Mouse (Mus musculus) hindbrain, postnatal 0 days (tissue): ENCODE data around the gene Rab37. TPM values are rescaled to one million over a fixed set of nuclear protein-coding genes. Genes with fewer than 3 reads are reported as not detected.

Source experiments
- ATAC-seq: fragments of 200-750 bp; cut with Nextera tagmentation; 2 replicates; pipeline ENCODE4 v1.8.0; 2017; ENCODE audit warnings: mild to moderate bottlenecking, moderate TSS enrichment, moderate library complexity
- DNase-seq: peaks from one replicate; pipeline ENCODE4 v3.0.0-alpha.2; 2015; ENCODE audit warnings: low spot score
- H3K27ac ChIP-seq: fragments of 300-500 bp; sonication (generic); 2 replicates; pipeline ENCODE4 v1.5.1; 2014; ENCODE audit warnings: mild to moderate bottlenecking
- H3K27me3 ChIP-seq: fragments of 300-500 bp; sonication (generic); 2 replicates; pipeline ENCODE4 v1.6.1; 2014; ENCODE audit warnings: low read length, mixed read lengths; ENCODE audit not compliant: insufficient read depth
- H3K36me3 ChIP-seq: fragments of 300-500 bp; sonication (generic); 2 replicates; pipeline ENCODE4 v1.6.1; 2014; ENCODE audit warnings: low read length, mixed read lengths; ENCODE audit not compliant: insufficient read depth
- H3K4me1 ChIP-seq: fragments of 300-500 bp; sonication (generic); 2 replicates; pipeline ENCODE4 v1.6.1; 2014; ENCODE audit warnings: antibody characterized with exemption, low read length, mixed read lengths; ENCODE audit not compliant: insufficient read depth
- H3K4me2 ChIP-seq: fragments of 300-500 bp; sonication (generic); 2 replicates; pipeline ENCODE4 v1.6.1; 2014; ENCODE audit warnings: low read depth, mild to moderate bottlenecking, low read length, moderate library complexity, mixed read lengths
- H3K4me3 ChIP-seq: fragments of 300-500 bp; sonication (generic); 2 replicates; pipeline ENCODE4 v1.5.1; 2014; ENCODE audit warnings: low read length
- H3K9ac ChIP-seq: fragments of 300-500 bp; sonication (generic); replicated peaks from 2 replicates; pipeline ENCODE4 v1.6.1; 2014; ENCODE audit warnings: mild to moderate bottlenecking, low read length, moderate library complexity, mixed read lengths
- H3K9me3 ChIP-seq: fragments of 300-500 bp; sonication (generic); 2 replicates; pipeline ENCODE4 v1.6.1; 2016; ENCODE audit warnings: low read length, mixed read lengths
- CTCF ChIP-seq: IDR thresholded peaks from 2 replicates; pipeline ENCODE4 v1.5.1; 2016; ENCODE audit warnings: antibody characterized with exemption, control low read depth, low read depth
- WGBS: fragments of 180-500 bp; shearing (Covaris S2); extraction: QIAGEN DNeasy Blood & Tissue Kit; methylation state at CpG from one replicate; pipeline ENCODE4 v1.1.7; 2014; 5-methylcytosine and 5-hydroxymethylcytosine counted together
- polyA plus RNA-seq: library from polyadenylated mRNA; unstranded; fragments of >200 nt; fragmentation: Nextera tagmentation; extraction: Ambion mirVana; gene quantifications from 2 replicates; pipeline ENCODE4 v1.2.1, GENCODE M21; 2015
- total RNA-seq: library from RNA; depleted of rRNA; stranded (reverse); fragments of >200 nt; gene quantifications from 2 replicates; pipeline ENCODE4 v1.2.3, GENCODE M21; 2014

Rab37 gene
- total and polyA plus RNA-seq, 2 experiments from 2014 or later, result 1.2 to 1.3 TPM

- 42% methylated on average over 12 of the region's 12 CpGs for WGBS
- ATAC-seq (no peak), DNase-seq (no peak)
- no peaks in the 10 kb centered on the region for H3K4me1 ChIP-seq
- no peak overlapping the region for H3K27ac ChIP-seq
- no peaks in the 10 kb centered on the region for H3K36me3 ChIP-seq
- no peak overlapping the region for H3K9ac ChIP-seq
- no peaks in the 10 kb centered on the region for H3K9me3 ChIP-seq
- no peak overlapping the region for H3K4me3 ChIP-seq
- peaks cover 16% of the 10 kb centered on the region for H3K27me3 ChIP-seq
- TF ChIP-seq CTCF, result no peak
- H3K4me2 ChIP-seq, result no peak overlapping the region
Measured at GRCm38 (mm10) chr11:115157933-115158719, 66.9 kb downstream of the Rab37 start.

- Histone ChIP-seq H3K9ac (no peak overlapping the region), H3K27ac (no peak overlapping the region), H3K4me2 (no peak overlapping the region), H3K27me3 (peaks cover under 1% of the 10 kb centered on the region; the same call in 1 of the 2 replicates), H3K4me1 (no peaks in the 10 kb centered on the region), H3K36me3 (no peaks in the 10 kb centered on the region), H3K9me3 (no peaks in the 10 kb centered on the region), H3K4me3 (no peak overlapping the region)
- ATAC-seq (no peak), DNase-seq (peak; percentile 52)
- 44% methylated on average over 11 of the region's 11 CpGs for WGBS
- peak; percentile 81 for TF ChIP-seq CTCF
Measured at GRCm38 (mm10) chr11:115160016-115160797, 69.0 kb downstream of the Rab37 start.

GRCm38 (mm10) chr11:115160883-115161577 lies 69.8 kb downstream of the Rab37 start:
- ATAC-seq (no peak), DNase-seq (peak; percentile 80)
- no peaks in the 10 kb centered on the region for H3K27me3 ChIP-seq

GRCm38 (mm10) chr11:115161578-115162204 lies 70.5 kb downstream of the Rab37 start:
- H3K27me3 ChIP-seq, result no peaks in the 10 kb centered on the region
- WGBS, result 71% methylated on average over 9 of the region's 9 CpGs
- no peak for ATAC-seq

More at GRCm38 (mm10) chr11:115160883-115161577, 69.8 kb downstream of the Rab37 start:
- no peaks in the 10 kb centered on the region for H3K36me3 ChIP-seq
- no peaks in the 10 kb centered on the region for H3K9me3 ChIP-seq
- H3K4me2 ChIP-seq, result no peak overlapping the region
- TF ChIP-seq CTCF, result peak; percentile 87
- H3K4me3 ChIP-seq, result no peak overlapping the region
- 28% methylated on average over 10 of the region's 10 CpGs for WGBS
- H3K4me1 ChIP-seq, result peaks cover 5% of the 10 kb centered on the region; the same call in 1 of the 2 replicates
- no peak overlapping the region for H3K27ac ChIP-seq
- H3K9ac ChIP-seq, result no peak overlapping the region

GRCm38 (mm10) chr11:115162205-115162601 lies 71.0 kb downstream of the Rab37 start:
- no peak for TF ChIP-seq CTCF
- DNase-seq (no peak), ATAC-seq (no peak)
- Histone ChIP-seq H3K36me3 (no peaks in the 10 kb centered on the region), H3K4me1 (peaks cover 8% of the 10 kb centered on the region; the same call in 1 of the 2 replicates), H3K4me2 (peak overlapping the region; percentile 64; the same call in 1 of the 2 replicates), H3K27me3 (no peaks in the 10 kb centered on the region), H3K9ac (no peak overlapping the region), H3K9me3 (no peaks in the 10 kb centered on the region), H3K27ac (peak overlapping the region; percentile 70; the same call in 1 of the 2 replicates), H3K4me3 (no peak overlapping the region)
- 29% methylated on average over 9 of the region's 9 CpGs for WGBS

More at GRCm38 (mm10) chr11:115161578-115162204, 70.5 kb downstream of the Rab37 start:
- H3K9ac ChIP-seq, result no peak overlapping the region
- TF ChIP-seq CTCF, result no peak
- H3K4me3 ChIP-seq, result no peak overlapping the region
- peaks cover 8% of the 10 kb centered on the region; the same call in 1 of the 2 replicates for H3K4me1 ChIP-seq
- no peaks in the 10 kb centered on the region for H3K9me3 ChIP-seq
- no peaks in the 10 kb centered on the region for H3K36me3 ChIP-seq
- no peak overlapping the region for H3K4me2 ChIP-seq
- no peak for DNase-seq
- H3K27ac ChIP-seq, result no peak overlapping the region
